Mouse (Mus musculus): ENCODE data around the gene Lrrc4. TPM values are rescaled to one million over a fixed set of nuclear protein-coding genes. Genes with fewer than 3 reads are reported as not detected.

Gene Lrrc4
- polyA plus RNA-seq, 1 experiment, result 0.72 TPM

DNA sequence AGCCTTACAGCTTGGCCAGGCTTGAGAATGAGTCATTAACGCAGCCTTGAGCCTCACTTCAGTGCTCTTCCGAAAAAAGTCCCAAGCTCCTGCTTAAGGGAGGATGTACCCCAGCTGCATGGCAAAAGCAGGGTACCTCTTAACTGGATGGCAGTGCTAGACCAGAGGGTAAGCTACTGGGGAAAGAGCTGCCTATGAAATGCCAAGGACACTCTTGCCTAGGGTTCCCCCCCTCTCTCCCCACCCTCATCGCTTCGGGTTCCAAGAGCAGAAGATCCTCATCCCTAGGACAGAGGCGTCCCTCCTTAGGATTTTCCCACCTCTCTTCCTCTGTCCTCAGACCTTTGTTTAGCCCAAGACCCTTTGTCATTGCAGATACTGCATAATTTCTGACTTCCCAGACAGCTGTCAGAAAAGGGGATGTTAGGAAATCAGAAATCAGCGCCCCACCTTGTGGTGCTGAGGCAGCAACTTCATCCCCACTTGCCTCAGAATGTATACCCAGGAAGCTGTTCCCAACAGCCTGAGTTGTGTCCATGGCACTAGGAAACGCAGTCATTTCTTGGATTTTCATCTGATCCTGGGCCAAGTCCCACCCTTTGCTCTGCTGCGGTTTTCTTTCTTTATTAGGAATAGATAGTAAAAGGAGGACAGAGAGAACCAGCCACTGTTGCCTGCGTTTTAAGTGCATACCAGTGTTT lies 4.7 kb downstream of the Lrrc4 start:
- Histone ChIP-seq H3K9me3 (replicated peaks; ENCODE audit: control insufficient read depth, insufficient read depth, low read length, poor library complexity, severe bottlenecking) (no peaks in the 10 kb centered on the region), H3K36me3 (ENCODE audit: control insufficient read depth, insufficient read depth, low read length, poor library complexity, severe bottlenecking) (no peaks in the 10 kb centered on the region), H3K4me1 (ENCODE audit: control insufficient read depth, insufficient read depth, low read length) (peaks cover 2% of the 10 kb centered on the region), H3K27me3 (ENCODE audit: control insufficient read depth, insufficient read depth, low read length, poor library complexity, severe bottlenecking) (no peaks in the 10 kb centered on the region), H3K9ac (ENCODE audit: low read depth, poor library complexity, severe bottlenecking) (no peak overlapping the region), H3K4me3 (ENCODE audit: low read depth, low read length) (no peak overlapping the region), H3K27ac (ENCODE audit: insufficient read depth, low read length) (no peak overlapping the region)
- TF ChIP-seq POLR2A (IDR thresholded peaks at IDR 0.05; ENCODE audit: insufficient read depth, low read length), result no peak
- no peak for TF ChIP-seq CTCF (IDR thresholded peaks at IDR 0.05; ENCODE audit: low read depth, low read length)
- no peak for TF ChIP-seq EP300 (IDR thresholded peaks at IDR 0.05; ENCODE audit: insufficient read depth, low read depth, low read length)

DNA sequence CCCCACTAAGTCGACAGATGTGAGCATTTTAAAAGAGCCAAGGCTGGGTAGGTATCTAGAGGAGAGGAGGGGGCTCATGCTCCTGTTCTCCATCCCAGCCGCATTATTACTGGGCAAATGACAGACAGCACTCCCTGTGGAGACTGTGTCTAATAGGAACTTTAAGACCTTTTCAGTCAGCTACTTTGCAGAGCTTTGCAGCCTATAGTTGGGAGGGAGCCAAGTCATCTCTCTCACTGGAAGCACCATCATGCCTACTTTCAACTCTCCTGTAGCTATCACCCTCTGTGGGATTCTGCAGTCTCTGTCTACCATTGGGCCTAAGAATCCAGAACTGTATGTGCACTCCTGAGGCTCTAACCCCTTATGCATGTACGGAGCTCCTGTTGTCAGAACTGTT lies 5.7 kb downstream of the Lrrc4 start:
- no peaks in the 10 kb centered on the region for H3K27me3 ChIP-seq (ENCODE audit: control insufficient read depth, insufficient read depth, low read length, poor library complexity, severe bottlenecking)
- H3K36me3 ChIP-seq (ENCODE audit: control insufficient read depth, insufficient read depth, low read length, poor library complexity, severe bottlenecking), result no peaks in the 10 kb centered on the region
- no peak overlapping the region for H3K27ac ChIP-seq (ENCODE audit: insufficient read depth, low read length)
- no peak for TF ChIP-seq CTCF (IDR thresholded peaks at IDR 0.05; ENCODE audit: low read depth, low read length)
- TF ChIP-seq EP300 (IDR thresholded peaks at IDR 0.05; ENCODE audit: insufficient read depth, low read depth, low read length), result no peak
- TF ChIP-seq POLR2A (IDR thresholded peaks at IDR 0.05; ENCODE audit: insufficient read depth, low read length), result no peak
- H3K9ac ChIP-seq (ENCODE audit: low read depth, poor library complexity, severe bottlenecking), result no peak overlapping the region
- H3K4me3 ChIP-seq (ENCODE audit: low read depth, low read length), result no peak overlapping the region
- peaks cover 2% of the 10 kb centered on the region for H3K4me1 ChIP-seq (ENCODE audit: control insufficient read depth, insufficient read depth, low read length)
- H3K9me3 ChIP-seq (replicated peaks; ENCODE audit: control insufficient read depth, insufficient read depth, low read length, poor library complexity, severe bottlenecking), result no peaks in the 10 kb centered on the region

DNA sequence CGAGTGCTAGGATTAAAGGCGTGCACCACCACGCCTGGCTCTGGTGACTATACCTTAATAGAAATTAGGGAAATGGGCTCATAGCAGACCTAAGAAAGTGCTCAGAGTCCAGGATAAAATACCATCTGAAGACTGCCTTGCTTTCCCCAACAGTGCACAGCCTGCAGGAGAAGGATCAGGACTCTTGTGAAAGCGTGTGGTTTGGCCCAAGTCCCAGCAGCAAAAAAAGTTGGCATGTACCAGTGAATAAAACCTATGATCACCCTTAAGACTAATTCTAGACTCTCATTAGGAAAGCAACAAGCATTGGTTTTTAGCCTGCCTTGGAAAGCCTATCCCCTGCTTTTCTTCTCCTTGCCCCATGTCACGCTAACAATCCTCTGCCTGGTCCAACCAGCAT lies 7.7 kb downstream of the Lrrc4 start:
- Histone ChIP-seq H3K27ac (ENCODE audit: insufficient read depth, low read length) (no peak overlapping the region), H3K36me3 (ENCODE audit: control insufficient read depth, insufficient read depth, low read length, poor library complexity, severe bottlenecking) (no peaks in the 10 kb centered on the region), H3K27me3 (ENCODE audit: control insufficient read depth, insufficient read depth, low read length, poor library complexity, severe bottlenecking) (no peaks in the 10 kb centered on the region), H3K4me3 (ENCODE audit: low read depth, low read length) (no peak overlapping the region), H3K4me1 (ENCODE audit: control insufficient read depth, insufficient read depth, low read length) (peaks cover 2% of the 10 kb centered on the region), H3K9ac (ENCODE audit: low read depth, poor library complexity, severe bottlenecking) (no peak overlapping the region), H3K9me3 (replicated peaks; ENCODE audit: control insufficient read depth, insufficient read depth, low read length, poor library complexity, severe bottlenecking) (no peaks in the 10 kb centered on the region)
- TF ChIP-seq POLR2A (IDR thresholded peaks at IDR 0.05; ENCODE audit: insufficient read depth, low read length) (no peak), EP300 (IDR thresholded peaks at IDR 0.05; ENCODE audit: insufficient read depth, low read depth, low read length) (no peak), CTCF (IDR thresholded peaks at IDR 0.05; ENCODE audit: low read depth, low read length) (no peak)

DNA sequence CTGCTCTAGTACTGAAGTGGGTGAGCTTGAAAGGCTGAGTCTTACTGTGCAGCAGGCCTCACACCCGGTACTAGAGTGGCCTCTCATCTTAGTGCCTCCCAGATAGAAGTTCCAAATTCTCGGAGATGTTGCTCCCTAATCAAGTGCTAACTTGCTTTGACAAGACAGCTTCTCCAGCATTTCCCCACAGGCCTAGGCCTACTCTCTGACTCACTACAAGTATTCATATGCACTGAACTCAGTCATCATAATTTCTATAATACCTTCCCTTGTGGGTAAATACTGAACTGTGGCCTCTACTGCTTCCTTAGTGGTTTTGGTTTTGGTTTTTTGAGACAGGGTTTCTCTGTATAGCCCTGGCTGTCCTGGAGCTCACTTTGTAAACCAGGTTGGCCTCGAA lies 8.2 kb downstream of the Lrrc4 start:
- Histone ChIP-seq H3K36me3 (ENCODE audit: control insufficient read depth, insufficient read depth, low read length, poor library complexity, severe bottlenecking) (no peaks in the 10 kb centered on the region), H3K9me3 (replicated peaks; ENCODE audit: control insufficient read depth, insufficient read depth, low read length, poor library complexity, severe bottlenecking) (no peaks in the 10 kb centered on the region), H3K9ac (ENCODE audit: low read depth, poor library complexity, severe bottlenecking) (no peak overlapping the region), H3K4me1 (ENCODE audit: control insufficient read depth, insufficient read depth, low read length) (peaks cover 2% of the 10 kb centered on the region), H3K27ac (ENCODE audit: insufficient read depth, low read length) (no peak overlapping the region), H3K27me3 (ENCODE audit: control insufficient read depth, insufficient read depth, low read length, poor library complexity, severe bottlenecking) (no peaks in the 10 kb centered on the region), H3K4me3 (ENCODE audit: low read depth, low read length) (no peak overlapping the region)
- no peak for TF ChIP-seq POLR2A (IDR thresholded peaks at IDR 0.05; ENCODE audit: insufficient read depth, low read length)
- no peak for TF ChIP-seq CTCF (IDR thresholded peaks at IDR 0.05; ENCODE audit: low read depth, low read length)
- TF ChIP-seq EP300 (IDR thresholded peaks at IDR 0.05; ENCODE audit: insufficient read depth, low read depth, low read length), result no peak

DNA sequence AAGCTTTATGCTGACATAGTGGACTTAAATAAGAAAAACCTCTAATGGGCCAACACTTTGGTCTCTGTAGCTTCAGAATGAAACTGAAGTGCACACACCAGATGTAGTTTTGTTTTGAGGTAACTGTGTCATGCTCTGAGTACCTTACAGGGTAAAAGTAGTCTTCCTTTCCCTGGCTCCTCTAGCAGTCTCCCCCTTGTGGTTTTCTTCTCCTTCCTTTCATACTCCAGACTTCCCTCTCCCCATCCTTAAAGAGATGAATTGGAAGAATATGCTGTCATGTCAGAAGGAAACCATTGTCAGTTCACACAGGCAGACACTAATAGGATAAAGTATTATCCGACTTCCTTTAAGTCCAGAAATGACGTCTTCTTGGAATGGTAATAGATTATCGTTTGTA lies 9.3 kb downstream of the Lrrc4 start:
- H3K9ac ChIP-seq (ENCODE audit: low read depth, poor library complexity, severe bottlenecking), result no peak overlapping the region
- TF ChIP-seq EP300 (IDR thresholded peaks at IDR 0.05; ENCODE audit: insufficient read depth, low read depth, low read length), result no peak
- no peak overlapping the region for H3K4me3 ChIP-seq (ENCODE audit: low read depth, low read length)
- no peaks in the 10 kb centered on the region for H3K9me3 ChIP-seq (replicated peaks; ENCODE audit: control insufficient read depth, insufficient read depth, low read length, poor library complexity, severe bottlenecking)
- H3K4me1 ChIP-seq (ENCODE audit: control insufficient read depth, insufficient read depth, low read length), result no peaks in the 10 kb centered on the region
- H3K36me3 ChIP-seq (ENCODE audit: control insufficient read depth, insufficient read depth, low read length, poor library complexity, severe bottlenecking), result no peaks in the 10 kb centered on the region
- no peak overlapping the region for H3K27ac ChIP-seq (ENCODE audit: insufficient read depth, low read length)
- no peaks in the 10 kb centered on the region for H3K27me3 ChIP-seq (ENCODE audit: control insufficient read depth, insufficient read depth, low read length, poor library complexity, severe bottlenecking)

DNA sequence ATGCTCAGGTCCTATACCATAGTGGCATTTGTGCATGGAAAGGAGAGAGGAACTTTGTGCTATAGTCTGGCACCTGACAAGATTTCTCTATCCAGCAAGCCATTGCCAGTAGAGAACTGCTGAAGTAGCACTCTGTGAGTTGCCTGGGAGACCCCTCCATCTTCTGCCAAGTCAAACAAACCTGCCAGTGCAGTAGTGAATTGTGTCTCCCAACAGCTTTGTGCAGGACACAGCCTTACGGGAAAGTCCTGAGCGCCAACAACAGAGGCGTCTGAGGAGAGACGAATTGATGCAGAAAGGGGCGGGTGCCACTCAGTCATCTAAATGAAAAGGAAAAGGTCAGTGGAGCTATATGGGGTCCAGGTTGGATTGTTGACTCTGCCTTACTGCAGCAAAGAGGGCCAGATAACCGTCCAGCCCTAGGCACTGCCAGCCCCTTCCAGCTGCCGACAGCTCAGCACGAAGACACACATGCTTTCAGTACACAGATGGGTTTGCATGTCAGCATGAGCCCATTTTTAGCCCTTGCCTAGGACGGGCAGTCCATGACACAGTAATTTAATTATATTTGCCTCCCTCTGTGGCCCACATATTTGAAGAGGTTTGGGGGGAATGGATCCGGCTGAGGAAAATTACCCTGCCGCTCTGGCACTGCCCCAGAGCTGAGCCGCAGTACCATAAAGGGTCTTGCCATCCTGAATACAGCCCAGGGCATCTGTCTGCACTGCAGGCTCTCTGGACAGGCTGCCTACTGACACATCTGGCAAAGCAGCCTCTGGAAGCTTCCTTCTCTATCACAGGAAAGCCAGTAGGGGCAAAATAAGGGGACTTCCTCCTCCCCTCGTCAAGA lies 11.8 kb downstream of the Lrrc4 start:
- H3K9me3 ChIP-seq (replicated peaks; ENCODE audit: control insufficient read depth, insufficient read depth, low read length, poor library complexity, severe bottlenecking), result no peaks in the 10 kb centered on the region
- no peaks in the 10 kb centered on the region for H3K27me3 ChIP-seq (ENCODE audit: control insufficient read depth, insufficient read depth, low read length, poor library complexity, severe bottlenecking)
- H3K4me3 ChIP-seq (ENCODE audit: low read depth, low read length), result no peak overlapping the region
- no peak overlapping the region for H3K27ac ChIP-seq (ENCODE audit: insufficient read depth, low read length)
- no peak overlapping the region for H3K9ac ChIP-seq (ENCODE audit: low read depth, poor library complexity, severe bottlenecking)
- no peaks in the 10 kb centered on the region for H3K36me3 ChIP-seq (ENCODE audit: control insufficient read depth, insufficient read depth, low read length, poor library complexity, severe bottlenecking)
- TF ChIP-seq EP300 (IDR thresholded peaks at IDR 0.05; ENCODE audit: insufficient read depth, low read depth, low read length), result no peak
- no peak for TF ChIP-seq POLR2A (IDR thresholded peaks at IDR 0.05; ENCODE audit: insufficient read depth, low read length)
- TF ChIP-seq CTCF (IDR thresholded peaks at IDR 0.05; ENCODE audit: low read depth, low read length), result no peak
- no peaks in the 10 kb centered on the region for H3K4me1 ChIP-seq (ENCODE audit: control insufficient read depth, insufficient read depth, low read length)

Measured in ES-Bruce4 (cell line).